Mouse (Mus musculus) ES-E14 (cell line): ENCODE results near the gene Hist2h3c2.

Experiments used
- HCFC1 ChIP-seq: IDR thresholded peaks from 2 replicates; pipeline ENCODE4 v1.6.1; 2012; ENCODE audit warnings: low read length, inconsistent platforms, borderline replicate concordance; ENCODE audit not compliant: insufficient read depth
- MAFK ChIP-seq: IDR thresholded peaks from 2 replicates; pipeline ENCODE4 v1.6.1; 2014; ENCODE audit warnings: mild to moderate bottlenecking, low read depth, low read length, inconsistent platforms; ENCODE audit not compliant: insufficient read depth
- ZNF384 ChIP-seq: IDR thresholded peaks from 2 replicates; pipeline ENCODE4 v1.6.1; 2012; ENCODE audit warnings: low read depth, low read length, inconsistent platforms

- TF ChIP-seq ZNF384 (no peak), MAFK (no peak), HCFC1 (peak; percentile 68; the same call in 1 of the 2 replicates)
These were observed 15.9 kb upstream of the Hist2h3c2 start for GRCm38 (mm10) chr3:96254683-96255355.
